In genomic region chr12:31580634-31581318, GRCm38 (mm10) we compare ENCODE assay signal across 10 mouse cellular contexts. TPM values are rescaled to one million over a fixed set of nuclear protein-coding genes. Genes with fewer than 3 reads are reported as not detected.
A peak's percentile ranks its signal among the peaks of the same experiment; 100 is the strongest.
DNase-seq lines count a peak whose midpoint lies in the region; ATAC-seq and TF ChIP-seq lines count a peak whose summit lies in the region.
"Had no signal": no experiment of that assay in that cellular context is flagged by ENCODE, and none has a peak within 500 bp of the region (broad histone marks: within the 10 kb centered on the region; RNA-seq: fewer than 3 reads in every experiment).

No protein-coding gene starts in this region.

- no peak overlapping the region for H3K9ac ChIP-seq in heart, embryonic 13.5 days
- H3K9ac ChIP-seq in hindbrain, embryonic 16.5 days (ENCODE audit: low read depth, low read length): no peak overlapping the region
- no peak overlapping the region for H3K9ac ChIP-seq in neural tube, embryonic 15.5 days (replicated peaks)
- H3K9ac ChIP-seq: limb, embryonic 12.5 days had no signal

- H3K4me2 ChIP-seq in heart, embryonic 13.5 days: no peak overlapping the region
- no peak overlapping the region for H3K4me2 ChIP-seq in hindbrain, embryonic 16.5 days (ENCODE audit: low read length)
- no peak overlapping the region for H3K4me2 ChIP-seq in neural tube, embryonic 15.5 days
- H3K4me2 ChIP-seq: limb, embryonic 12.5 days had no signal

- H3K27me3 ChIP-seq in heart, embryonic 13.5 days (replicated peaks): no peaks in the 10 kb centered on the region
- H3K27me3 ChIP-seq in hindbrain, embryonic 16.5 days (replicated peaks; ENCODE audit: control insufficient read depth, insufficient read depth, low read length): no peaks in the 10 kb centered on the region
- no peaks in the 10 kb centered on the region for H3K27me3 ChIP-seq in neural tube, embryonic 15.5 days (replicated peaks)
- H3K27me3 ChIP-seq: limb, embryonic 12.5 days had no signal

- peaks cover 5% of the 10 kb centered on the region; the same call in 1 of the 2 replicates for H3K9me3 ChIP-seq in heart, embryonic 13.5 days
- no peaks in the 10 kb centered on the region for H3K9me3 ChIP-seq in hindbrain, embryonic 16.5 days (ENCODE audit: control insufficient read depth, low read length)
- no peaks in the 10 kb centered on the region for H3K9me3 ChIP-seq in neural tube, embryonic 15.5 days (replicated peaks)
- H3K9me3 ChIP-seq: limb, embryonic 12.5 days had no signal

- no peak for ATAC-seq in heart, embryonic 13.5 days (ENCODE audit: extremely low read depth, insufficient number of reproducible peaks, low FRiP score, low TSS enrichment)
- ATAC-seq in hindbrain, embryonic 16.5 days: peak; percentile 99
- ATAC-seq in neural tube, embryonic 15.5 days (ENCODE audit: low FRiP score): peak; percentile 89
- ATAC-seq: Patski had no signal

- no peak for TF ChIP-seq CTCF in cortical plate, adult 2 months (IDR thresholded peaks at IDR 0.05; ENCODE audit: extremely low read depth, insufficient read depth, low read length)
- no peak for TF ChIP-seq CTCF in gastrocnemius, adult 2 months (IDR thresholded peaks at IDR 0.05)

- TF ChIP-seq POLR2A in cortical plate, adult 2 months (IDR thresholded peaks at IDR 0.05; ENCODE audit: extremely low read depth, insufficient read depth, low read length): no peak

- H3K27ac ChIP-seq in heart, embryonic 13.5 days (replicated peaks): peak overlapping the region; percentile 3; the same call in 1 of the 2 replicates
- H3K27ac ChIP-seq in cortical plate, adult 2 months (ENCODE audit: insufficient read depth, low read length): peak overlapping the region; percentile 91
- peak overlapping the region; percentile 39; the same call in 1 of the 2 replicates for H3K27ac ChIP-seq in hindbrain, embryonic 16.5 days (ENCODE audit: low read depth, low read length)
- H3K27ac ChIP-seq in neural tube, embryonic 15.5 days (replicated peaks): no peak overlapping the region
- H3K27ac ChIP-seq in gastrocnemius, adult 2 months: no peak overlapping the region
- H3K27ac ChIP-seq: limb, embryonic 12.5 days had no signal

- peaks cover 6% of the 10 kb centered on the region for H3K4me1 ChIP-seq in heart, embryonic 13.5 days
- H3K4me1 ChIP-seq in cortical plate, adult 2 months (ENCODE audit: control insufficient read depth, insufficient read depth, low read length): peaks cover 3% of the 10 kb centered on the region
- peaks cover 4% of the 10 kb centered on the region; the same call in 1 of the 2 replicates for H3K4me1 ChIP-seq in hindbrain, embryonic 16.5 days (ENCODE audit: control insufficient read depth, insufficient read depth, low read depth, low read length)
- 0 out of 2 replicates have a peak, but pooled peaks cover 4% of the 10 kb centered on the region for H3K4me1 ChIP-seq in neural tube, embryonic 15.5 days

- no peaks in the 10 kb centered on the region for H3K36me3 ChIP-seq in heart, embryonic 13.5 days
- no peaks in the 10 kb centered on the region for H3K36me3 ChIP-seq in hindbrain, embryonic 16.5 days (ENCODE audit: control insufficient read depth, insufficient read depth, low read length)
- H3K36me3 ChIP-seq in neural tube, embryonic 15.5 days: no peaks in the 10 kb centered on the region
- H3K36me3 ChIP-seq: limb, embryonic 12.5 days had no signal

- no peak overlapping the region for H3K4me3 ChIP-seq in heart, embryonic 13.5 days
- no peak overlapping the region for H3K4me3 ChIP-seq in cortical plate, adult 2 months (ENCODE audit: insufficient read depth, low read length)
- no peak overlapping the region for H3K4me3 ChIP-seq in hindbrain, embryonic 16.5 days (ENCODE audit: low read length)
- no peak overlapping the region for H3K4me3 ChIP-seq in neural tube, embryonic 15.5 days (replicated peaks)
- H3K4me3 ChIP-seq in gastrocnemius, adult 2 months: no peak overlapping the region
- H3K4me3 ChIP-seq: limb, embryonic 12.5 days had no signal

- intact Hi-C loops in gastrocnemius, postnatal 14 days (cut with DNase I; ENCODE audit: low total_unique reads): no loop called here
- intact Hi-C loops in gastrocnemius, adult 2 months (cut with DNase I): no loop called here

- DNase-seq in heart, adult 9 months (ENCODE audit: low spot score in 2 of 2): no peak
- DNase-seq in gastrocnemius, postnatal 14 days: no peak
- no peak for DNase-seq in gastrocnemius, adult 2 months
- DNase-seq in gastrocnemius, adult 18-20 months (ENCODE audit: low spot score): no peak

- 70% methylated on average over 5 of the region's 5 CpGs for WGBS in heart, embryonic 13.5 days
- WGBS in hindbrain, embryonic 16.5 days: 70% methylated on average over 5 of the region's 5 CpGs
- WGBS in neural tube, embryonic 15.5 days: 76% methylated on average over 5 of the region's 5 CpGs

RNA-seq across cellular contexts. Expression of gene Slc26a4, which starts 21.0 kb away (rescaled TPM):
- 0.16 and 0.43 TPM in 2 replicates for polyA plus RNA-seq in heart, embryonic 13.5 days (2015; fragmentation: Nextera tagmentation; extraction: Ambion mirVana)
- 3.5 and 4.5 TPM in 2 replicates for polyA plus RNA-seq in cortical plate, adult 2 months (2012; rRNA removed)
- 0.06 and 0.10 TPM in 2 replicates for polyA plus RNA-seq in hindbrain, embryonic 16.5 days (2015; fragmentation: Nextera tagmentation; extraction: Ambion mirVana)
- 0.08 TPM in 1 of 2 replicates, not detected in the other for polyA plus RNA-seq in neural tube, embryonic 15.5 days (2015; fragmentation: Nextera tagmentation; extraction: Ambion mirVana)
- total RNA-seq in gastrocnemius, postnatal 14 days (2021): not detected
- total RNA-seq in gastrocnemius, adult 2 months (2021): not detected
- not detected for total RNA-seq in gastrocnemius, adult 18-20 months (2021)

RNA-seq across cellular contexts. Expression of gene Bcap29, which starts 53.7 kb away (rescaled TPM):
- polyA plus RNA-seq in heart, embryonic 13.5 days (2015; fragmentation: Nextera tagmentation; extraction: Ambion mirVana): 46.7 and 46.9 TPM in 2 replicates
- polyA plus RNA-seq in cortical plate, adult 2 months (2012; rRNA removed): 40.4 and 43.3 TPM in 2 replicates
- 29.6 and 30.0 TPM in 2 replicates for polyA plus RNA-seq in hindbrain, embryonic 16.5 days (2015; fragmentation: Nextera tagmentation; extraction: Ambion mirVana)
- 31.4 and 35.9 TPM in 2 replicates for polyA plus RNA-seq in neural tube, embryonic 15.5 days (2015; fragmentation: Nextera tagmentation; extraction: Ambion mirVana)
- total RNA-seq in gastrocnemius, postnatal 14 days (2021): 10 to 100 TPM; 25.6 to 26.9 TPM
- total RNA-seq in gastrocnemius, adult 2 months (2021): 10 to 100 TPM; 29.3 to 29.8 TPM
- 10 to 100 TPM; 31.6 to 32.1 TPM for total RNA-seq in gastrocnemius, adult 18-20 months (2021)

Comparison
In these comparisons a context has a peak if more than half of its experiments do, and no peak if none do; other contexts are left out.
1. H3K27ac ChIP-seq: peak in heart, embryonic 13.5 days (single experiment), cortical plate, adult 2 months (single experiment) and hindbrain, embryonic 16.5 days (single experiment); none in neural tube, embryonic 15.5 days (single experiment) and gastrocnemius, adult 2 months (single experiment).